Mouse (Mus musculus) forebrain, postnatal 0 days (tissue): ENCODE measurements around the gene Mcu. TPM values are rescaled to one million over a fixed set of nuclear protein-coding genes. Genes with fewer than 3 reads are reported as not detected.
A peak's percentile ranks its signal among the peaks of the same experiment; 100 is the strongest.

Source experiments
- ATAC-seq: fragments of 200-750 bp; cut with Nextera tagmentation; 2 replicates; pipeline ENCODE4 v1.8.0; 2017; ENCODE audit warnings: mild to moderate bottlenecking, moderate library complexity
- DNase-seq: peaks from one replicate; pipeline ENCODE4 v3.0.0-alpha.2; 2015
- H3K27ac ChIP-seq: fragments of 300-500 bp; sonication (generic); 2 replicates; pipeline ENCODE4 v1.5.1; 2014; ENCODE audit warnings: low read depth, mild to moderate bottlenecking, antibody characterized with exemption, low read length, moderate library complexity, mixed read lengths
- H3K27me3 ChIP-seq: fragments of 300-500 bp; sonication (generic); 2 replicates; pipeline ENCODE4 v1.6.1; 2014; ENCODE audit warnings: mild to moderate bottlenecking, low read length, mixed read lengths; ENCODE audit not compliant: insufficient read depth
- H3K36me3 ChIP-seq: fragments of 300-500 bp; sonication (generic); 2 replicates; pipeline ENCODE4 v1.6.1; 2014; ENCODE audit warnings: mild to moderate bottlenecking, moderate library complexity; ENCODE audit not compliant: insufficient read depth
- H3K4me1 ChIP-seq: fragments of 300-500 bp; sonication (generic); 2 replicates; pipeline ENCODE4 v1.6.1; 2014; ENCODE audit warnings: antibody characterized with exemption; ENCODE audit not compliant: insufficient read depth
- H3K4me2 ChIP-seq: fragments of 300-500 bp; sonication (generic); 2 replicates; pipeline ENCODE4 v1.6.1; 2014; ENCODE audit warnings: low read depth, mild to moderate bottlenecking, moderate library complexity
- H3K4me3 ChIP-seq: fragments of 300-500 bp; sonication (generic); 2 replicates; pipeline ENCODE4 v1.5.1; 2014; ENCODE audit warnings: low read depth, low read length, mixed read lengths
- H3K9ac ChIP-seq: fragments of 300-500 bp; sonication (generic); 2 replicates; pipeline ENCODE4 v1.6.1; 2014; ENCODE audit warnings: mild to moderate bottlenecking
- H3K9me3 ChIP-seq: fragments of 300-500 bp; sonication (generic); 2 replicates; pipeline ENCODE4 v1.6.1; 2016; ENCODE audit warnings: low read length
- CTCF ChIP-seq: sonication (generic); IDR thresholded peaks from 2 replicates; pipeline ENCODE4 v1.5.1; 2016; ENCODE audit warnings: antibody characterized with exemption, control low read depth, low read depth
- WGBS: fragments of 180-500 bp; shearing (Covaris S2); extraction: QIAGEN DNeasy Blood & Tissue Kit; methylation state at CpG from one replicate; pipeline ENCODE4 v1.1.7; 2014; 5-methylcytosine and 5-hydroxymethylcytosine counted together
- polyA plus RNA-seq: library from polyadenylated mRNA; unstranded; fragments of >200 nt; fragmentation: Nextera tagmentation; extraction: Ambion mirVana; gene quantifications from 2 replicates; pipeline ENCODE4 v1.2.1, GENCODE M21; 2015
- total RNA-seq: library from RNA; depleted of rRNA; stranded (reverse); fragments of >200 nt; gene quantifications from 2 replicates; pipeline ENCODE4 v1.2.3, GENCODE M21; 2014

Mcu gene
- total and polyA plus RNA-seq, 2 experiments from 2014 or later, result 41.0 to 58.0 TPM

- WGBS, result 26% methylated on average over 17 of the region's 17 CpGs
- H3K4me1 ChIP-seq, result no peaks in the 10 kb centered on the region; the same call in 1 of the 2 replicates
- no peaks in the 10 kb centered on the region for H3K27me3 ChIP-seq
- H3K27ac ChIP-seq, result peak overlapping the region; percentile 54
- ATAC-seq (peak; percentile 91), DNase-seq (peak; percentile 58)
- H3K4me2 ChIP-seq, result no peak overlapping the region
- H3K9me3 ChIP-seq, result no peaks in the 10 kb centered on the region
- H3K9ac ChIP-seq, result no peak overlapping the region
- no peak overlapping the region for H3K4me3 ChIP-seq
- no peak for TF ChIP-seq CTCF
- no peaks in the 10 kb centered on the region for H3K36me3 ChIP-seq
Measured at GRCm38 (mm10) chr10:59628641-59629505, 12.4 kb upstream of the Mcu start.

- 51% methylated on average over 5 of the region's 5 CpGs for WGBS
- Histone ChIP-seq H3K27me3 (no peaks in the 10 kb centered on the region), H3K4me1 (no peaks in the 10 kb centered on the region), H3K9ac (no peak overlapping the region), H3K4me2 (no peak overlapping the region), H3K9me3 (no peaks in the 10 kb centered on the region), H3K36me3 (no peaks in the 10 kb centered on the region), H3K4me3 (no peak overlapping the region), H3K27ac (no peak overlapping the region)
- no peak for DNase-seq
- TF ChIP-seq CTCF, result no peak
- ATAC-seq, result no peak
Measured at GRCm38 (mm10) chr10:59623496-59623895, 7.0 kb upstream of the Mcu start.

- H3K27me3 ChIP-seq, result no peaks in the 10 kb centered on the region
- no peak for TF ChIP-seq CTCF
- no peak overlapping the region for H3K4me2 ChIP-seq
- H3K4me1 ChIP-seq, result 0 out of 2 replicates have a peak, but pooled peaks cover 3% of the 10 kb centered on the region
- H3K36me3 ChIP-seq, result no peaks in the 10 kb centered on the region
- H3K27ac ChIP-seq, result no peak overlapping the region
- H3K9ac ChIP-seq, result no peak overlapping the region
- WGBS, result 77% methylated on average over 10 of the region's 10 CpGs
- H3K4me3 ChIP-seq, result no peak overlapping the region
- H3K9me3 ChIP-seq, result no peaks in the 10 kb centered on the region
- no peak for ATAC-seq
- DNase-seq, result no peak
Measured at GRCm38 (mm10) chr10:59621355-59621754, 4.9 kb upstream of the Mcu start.

GRCm38 (mm10) chr10:59617776-59618175 lies 1.3 kb upstream of the Mcu start:
- Histone ChIP-seq H3K9me3 (no peaks in the 10 kb centered on the region), H3K27ac (no peak overlapping the region), H3K4me1 (peaks cover 15% of the 10 kb centered on the region; the same call in 1 of the 2 replicates), H3K36me3 (no peaks in the 10 kb centered on the region), H3K27me3 (no peaks in the 10 kb centered on the region), H3K4me2 (no peak overlapping the region), H3K4me3 (no peak overlapping the region), H3K9ac (no peak overlapping the region)
- TF ChIP-seq CTCF, result no peak
- ATAC-seq, result no peak
- 91% methylated on average over 7 of the region's 7 CpGs for WGBS
- DNase-seq, result no peak

GRCm38 (mm10) chr10:59615981-59616520 lies 441 bp downstream of the Mcu start, which contains the start of gene Gm10322:
Gene Gm10322, plus strand, starts transcription at chr10:59616063.
- Histone ChIP-seq H3K4me2 (peak within 1 kb of the TSS; percentile 78), H3K27ac (peak within 1 kb of the TSS; percentile 88), H3K27me3 (no peaks in the 10 kb centered on the region), H3K36me3 (no peaks in the 10 kb centered on the region), H3K9me3 (no peaks in the 10 kb centered on the region), H3K9ac (peak within 1 kb of the TSS; percentile 87), H3K4me1 (peaks cover 15% of the 10 kb centered on the region; the same call in 1 of the 2 replicates), H3K4me3 (peak within 1 kb of the TSS; percentile 96)
- WGBS, result 0% methylated on average over 41 of the region's 51 CpGs
- ATAC-seq (peak; percentile 81), DNase-seq (peak; percentile 59)
- TF ChIP-seq CTCF, result peak; percentile 39

GRCm38 (mm10) chr10:59615411-59615810 lies 1.1 kb downstream of the Mcu start:
- WGBS, result 24% methylated on average over 5 of the region's 5 CpGs
- Histone ChIP-seq H3K4me3 (peak overlapping the region; percentile 96), H3K4me2 (peak overlapping the region; percentile 78), H3K27ac (no peak overlapping the region), H3K27me3 (no peaks in the 10 kb centered on the region), H3K9ac (peak overlapping the region; percentile 87), H3K36me3 (no peaks in the 10 kb centered on the region), H3K9me3 (no peaks in the 10 kb centered on the region), H3K4me1 (peaks cover 15% of the 10 kb centered on the region; the same call in 1 of the 2 replicates)
- no peak for TF ChIP-seq CTCF
- ATAC-seq (no peak), DNase-seq (no peak)

- no peak overlapping the region for H3K27ac ChIP-seq
- no peak for DNase-seq
- 0 out of 2 replicates have a peak overlapping the region, but pooled peaks have one; percentile 0 for H3K9ac ChIP-seq
- no peaks in the 10 kb centered on the region for H3K36me3 ChIP-seq
- peak overlapping the region; percentile 78 for H3K4me2 ChIP-seq
- no peaks in the 10 kb centered on the region for H3K27me3 ChIP-seq
- no peak for ATAC-seq
- peak overlapping the region; percentile 96; the same call in 1 of the 2 replicates for H3K4me3 ChIP-seq
- H3K9me3 ChIP-seq, result no peaks in the 10 kb centered on the region
- peaks cover 15% of the 10 kb centered on the region; the same call in 1 of the 2 replicates for H3K4me1 ChIP-seq
- peak; percentile 17; the same call in 1 of the 2 replicates for TF ChIP-seq CTCF
- WGBS, result 72% methylated on average over 5 of the region's 5 CpGs
Measured at GRCm38 (mm10) chr10:59614141-59614540, 2.4 kb downstream of the Mcu start.
